Mouse (Mus musculus) cerebellum, adult 18-20 months (tissue): ENCODE measurements around the gene Kat8.
"Not testable (repeated sequence)": the region's sequence is repeated elsewhere in the genome, so short reads cannot be mapped to it uniquely, and the experiment has no call there.

Experiments used
- DNase-seq, 2 experiments: peaks; one replicate each; pipeline ENCODE4 v3.0.0; 2021

Kat8 gene

DNA sequence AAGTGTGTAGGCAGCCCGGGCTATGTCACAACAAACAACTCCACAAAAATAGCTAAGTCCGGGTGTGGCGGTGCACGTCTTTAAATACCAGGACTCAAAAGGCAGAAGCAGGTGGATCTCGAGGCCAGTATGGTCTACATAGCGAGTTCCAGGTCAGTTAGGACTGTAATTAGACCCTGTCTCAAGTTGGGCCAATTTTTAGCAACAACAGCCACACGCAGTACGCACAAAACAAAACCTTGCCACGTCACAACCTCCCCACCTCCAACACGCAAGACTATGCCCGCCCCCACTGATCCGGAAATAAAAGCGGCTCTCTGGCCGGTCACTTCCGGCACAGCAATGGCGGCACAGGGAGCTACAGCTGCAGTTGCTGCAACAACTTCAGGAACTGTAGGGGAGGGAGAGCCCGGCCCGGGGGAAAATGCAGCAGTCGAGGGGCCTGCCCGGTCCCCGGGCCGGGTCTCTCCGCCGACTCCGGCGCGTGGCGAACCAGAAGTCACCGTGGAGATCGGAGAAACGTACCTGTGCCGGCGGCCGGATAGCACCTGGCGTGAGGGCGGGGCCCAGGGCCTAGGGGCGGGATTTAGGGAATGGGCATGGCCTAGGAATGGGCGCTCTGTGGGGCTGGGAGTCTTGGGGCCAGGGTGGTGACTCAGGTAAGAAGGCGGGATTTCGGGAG lies at the start of gene Kat8:
Gene Kat8 (plus strand): TSS at position 327 of the 682 bp plus-strand sequence.
- peak; percentile 86 to 92 for DNase-seq

DNA sequence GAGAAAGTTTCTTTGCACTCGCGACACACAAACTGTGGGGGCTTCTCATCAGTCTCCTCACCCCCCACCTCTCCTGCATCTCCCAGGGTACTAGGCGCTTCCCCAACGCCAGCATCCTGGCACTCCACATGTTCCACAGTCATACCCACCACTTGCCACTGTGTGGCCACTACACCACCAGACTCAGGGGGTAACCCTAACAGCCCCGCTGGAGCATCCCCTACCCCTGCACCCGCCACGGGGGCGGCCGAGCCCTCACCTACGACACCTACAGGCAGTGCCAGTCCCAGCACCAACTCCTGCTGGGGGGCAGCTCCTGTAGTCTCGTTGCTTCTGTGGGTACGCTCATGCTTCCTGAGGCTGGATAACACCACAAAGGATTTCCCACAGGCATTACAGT lies 45.9 kb upstream of the Kat8 start:
- no peak for DNase-seq

- DNase-seq: no peak
Observed at GRCm38 (mm10) chr7:127867641-127868040, 44.7 kb upstream of the Kat8 start.

DNA sequence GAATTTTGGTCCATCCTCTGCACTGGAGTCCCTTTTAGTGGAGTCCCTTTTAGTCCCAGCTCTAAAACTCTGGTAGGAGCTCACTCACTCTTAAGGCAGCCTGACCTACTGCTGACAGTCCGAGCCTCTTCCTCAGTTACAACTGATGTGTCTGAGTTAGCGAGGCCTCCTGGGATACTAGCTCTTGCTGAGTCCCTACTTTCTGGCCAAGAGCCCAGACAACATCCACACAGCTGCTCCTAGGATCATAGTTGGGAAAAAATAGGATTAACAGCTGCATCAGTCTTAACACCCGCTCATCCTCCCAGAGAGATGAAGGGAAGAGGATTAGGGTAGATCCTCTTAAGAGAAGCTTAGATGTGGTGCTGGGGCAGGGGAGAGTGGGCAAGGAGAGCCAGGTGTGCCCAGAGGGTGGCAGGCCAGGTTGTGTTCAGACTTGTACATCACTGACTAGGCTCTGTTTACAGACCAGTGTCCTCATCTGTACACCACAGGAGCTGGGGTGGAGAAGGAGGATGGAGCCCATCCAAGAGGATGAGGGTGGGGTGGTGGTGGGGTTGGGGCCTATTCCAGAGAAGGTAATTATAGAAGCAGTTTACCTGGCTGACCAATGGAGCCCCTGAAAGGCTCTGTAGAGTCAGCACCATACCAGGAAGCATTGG lies 43.0 kb upstream of the Kat8 start:
- DNase-seq: no peak

- DNase-seq: no peak
Observed at GRCm38 (mm10) chr7:127870136-127870821, 42.0 kb upstream of the Kat8 start.

DNA sequence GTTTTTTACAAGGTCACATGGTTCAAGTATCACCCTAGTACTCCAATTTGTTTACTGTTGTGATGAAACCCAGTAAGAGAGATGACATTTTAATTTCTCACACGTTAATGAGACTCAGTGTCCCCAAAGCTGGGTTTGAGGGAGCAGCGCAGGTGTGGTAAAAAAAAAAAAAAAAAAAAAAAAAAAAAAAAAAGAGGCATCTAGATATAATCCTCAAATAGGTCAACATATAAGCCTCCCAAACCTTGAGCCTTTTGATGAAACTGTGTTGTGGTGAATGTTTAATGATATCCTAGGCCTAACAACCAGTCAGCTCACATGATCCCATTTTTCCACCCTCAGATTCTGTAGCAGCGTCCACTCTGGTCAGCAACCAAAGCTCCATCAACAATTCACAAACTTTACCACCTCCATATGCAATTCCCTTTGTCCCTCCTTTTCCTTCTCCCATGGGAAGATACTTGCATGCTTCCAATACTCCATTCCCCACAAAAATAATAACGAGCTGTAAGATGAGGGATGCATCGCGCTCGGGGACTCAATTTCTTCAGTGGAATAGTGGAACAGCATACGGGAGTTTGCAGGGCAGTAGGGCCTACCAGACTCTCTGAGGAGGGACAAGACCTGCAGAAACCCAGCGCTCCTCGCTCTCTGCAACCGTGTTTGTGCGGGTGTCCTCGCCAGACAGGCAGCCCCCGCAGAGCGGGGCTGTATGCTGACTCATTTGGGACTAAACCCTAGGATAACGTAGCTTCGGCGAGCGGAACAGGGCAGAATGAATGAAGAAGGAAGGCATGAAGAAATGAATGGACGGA lies 37.3 kb upstream of the Kat8 start:
- no peak for DNase-seq

GRCm38 (mm10) chr7:127875627-127876001 lies 36.7 kb upstream of the Kat8 start:
- peak; percentile 99 for DNase-seq

GRCm38 (mm10) chr7:127876041-127876466 lies 36.3 kb upstream of the Kat8 start, which contains the start of gene Zfp646:
Zfp646 (plus strand) TSS chr7:127876221.
- DNase-seq: peak in 1 of 2 experiments; percentile 72

GRCm38 (mm10) chr7:127876467-127877348 lies 35.6 kb upstream of the Kat8 start, which contains the start of gene Zfp668:
Zfp668 (minus strand) TSS chr7:127876828.
- DNase-seq: peak; percentile 89 to 91

- DNase-seq: no peak
Observed at GRCm38 (mm10) chr7:127879301-127879700, 33.0 kb upstream of the Kat8 start.

DNA sequence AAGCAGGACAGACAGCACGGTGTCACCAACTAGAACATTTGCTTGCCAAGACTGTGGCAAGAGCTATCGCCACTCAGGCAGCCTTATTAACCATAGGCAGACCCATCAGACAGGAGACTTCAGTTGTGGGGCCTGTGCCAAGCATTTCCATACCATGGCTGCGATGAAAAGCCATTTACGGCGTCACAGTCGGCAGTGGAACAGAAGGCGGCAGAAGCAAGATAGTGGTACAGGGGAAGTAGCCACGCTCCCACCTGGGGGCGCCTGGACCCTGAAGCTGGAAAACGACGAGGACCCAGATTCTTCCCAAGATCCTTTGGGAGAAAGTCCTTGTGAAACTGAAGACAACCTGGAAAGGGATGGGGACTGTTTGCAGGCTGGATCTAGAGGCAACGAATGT lies 31.9 kb upstream of the Kat8 start:
- no peak for DNase-seq

DNA sequence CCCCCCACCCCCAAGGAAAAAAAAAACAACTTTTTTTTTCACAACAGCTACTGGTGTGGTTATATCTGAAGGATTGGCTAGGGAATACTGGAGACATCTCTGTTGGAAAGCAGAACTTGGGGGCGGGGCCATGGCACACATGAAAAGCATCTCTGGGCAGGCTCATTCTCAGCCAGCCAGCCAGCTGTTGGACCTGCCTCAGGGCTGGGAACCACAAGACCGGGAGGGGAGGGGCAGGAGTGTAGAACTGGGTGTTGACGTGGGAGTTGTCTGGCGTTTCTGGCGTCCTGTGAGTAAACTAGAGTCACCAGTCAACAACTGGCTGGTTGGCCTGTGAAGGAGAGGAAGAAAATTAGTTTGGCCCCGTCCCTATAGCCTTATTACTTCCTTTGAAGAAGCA lies 26.4 kb upstream of the Kat8 start:
- peak in 1 of 2 experiments; percentile 30 for DNase-seq

DNA sequence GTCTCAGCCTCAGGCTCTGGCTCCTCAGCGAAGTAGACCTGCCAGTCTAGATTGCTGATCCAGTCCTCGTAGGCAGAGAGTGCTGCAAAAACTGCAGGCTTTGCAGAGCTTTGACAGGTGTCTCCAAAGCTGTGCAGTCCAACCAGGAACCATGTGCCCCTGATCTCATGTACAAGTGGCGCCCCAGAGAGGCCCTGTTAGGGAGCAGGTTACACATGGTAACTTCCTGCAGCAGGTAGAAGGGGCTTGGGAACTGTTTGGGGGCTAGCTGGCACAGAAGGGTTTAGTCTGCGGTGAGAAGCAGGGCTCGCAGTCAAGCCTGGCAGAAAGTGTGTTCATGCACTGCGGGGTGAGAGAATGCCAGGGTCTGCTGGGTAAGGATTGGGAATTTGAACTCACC lies 25.8 kb upstream of the Kat8 start:
- no peak for DNase-seq

- DNase-seq: no peak
Observed at GRCm38 (mm10) chr7:127887191-127887590, 25.1 kb upstream of the Kat8 start.

DNA sequence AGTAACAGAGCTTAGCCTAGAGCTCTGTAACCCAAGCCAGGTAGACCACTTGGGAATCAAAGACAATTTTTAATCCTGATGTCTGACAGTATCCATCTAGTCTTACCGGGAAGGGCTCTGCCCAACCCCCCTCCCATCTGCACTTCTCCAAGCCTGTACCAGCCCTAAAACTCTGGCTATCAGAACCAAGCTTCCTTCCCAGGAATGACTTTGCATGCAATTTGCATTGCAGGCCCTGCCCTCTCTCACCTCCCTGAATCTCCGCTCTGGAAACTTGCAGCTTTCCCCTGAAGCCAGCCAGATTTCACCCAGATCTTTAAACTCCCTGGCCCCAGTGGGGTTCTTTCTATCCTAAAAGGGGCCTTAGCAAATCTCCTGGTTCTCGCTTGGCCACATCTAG lies 24.5 kb upstream of the Kat8 start:
- no peak for DNase-seq

GRCm38 (mm10) chr7:127888821-127889220 lies 23.5 kb upstream of the Kat8 start:
- no peak for DNase-seq

GRCm38 (mm10) chr7:127890798-127891197 lies 21.5 kb upstream of the Kat8 start, which contains the start of gene Prss53:
Prss53 (minus strand) TSS chr7:127890970.
- DNase-seq: no peak

DNA sequence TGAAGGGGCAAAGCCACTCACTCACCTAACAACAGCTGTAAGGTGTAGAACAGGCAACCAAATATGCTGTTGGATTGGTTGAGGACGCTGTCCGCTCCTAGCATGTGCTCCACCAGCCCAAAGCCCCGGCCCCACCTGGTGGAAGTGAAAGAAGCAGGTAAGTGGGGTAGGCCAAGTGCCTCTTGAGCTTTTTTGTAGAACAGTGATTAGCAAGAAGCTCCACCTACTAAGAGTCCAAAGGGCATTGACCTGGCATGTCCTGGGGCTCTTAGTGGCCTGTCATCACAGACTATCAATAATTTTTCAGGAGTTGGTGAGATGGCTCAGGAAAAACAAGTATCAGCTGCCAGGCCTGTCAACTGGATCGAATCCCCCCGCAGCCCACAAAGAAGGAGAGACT lies 17.8 kb upstream of the Kat8 start:
- DNase-seq: no peak

- peak; percentile 96 to 97 for DNase-seq
Observed at GRCm38 (mm10) chr7:127895442-127895841, 16.9 kb upstream of the Kat8 start, which contains the start of the genes Gm21974 and Vkorc1. Gm21974 (minus strand) TSS chr7:127895454. Vkorc1 (minus strand) TSS chr7:127895617.

DNA sequence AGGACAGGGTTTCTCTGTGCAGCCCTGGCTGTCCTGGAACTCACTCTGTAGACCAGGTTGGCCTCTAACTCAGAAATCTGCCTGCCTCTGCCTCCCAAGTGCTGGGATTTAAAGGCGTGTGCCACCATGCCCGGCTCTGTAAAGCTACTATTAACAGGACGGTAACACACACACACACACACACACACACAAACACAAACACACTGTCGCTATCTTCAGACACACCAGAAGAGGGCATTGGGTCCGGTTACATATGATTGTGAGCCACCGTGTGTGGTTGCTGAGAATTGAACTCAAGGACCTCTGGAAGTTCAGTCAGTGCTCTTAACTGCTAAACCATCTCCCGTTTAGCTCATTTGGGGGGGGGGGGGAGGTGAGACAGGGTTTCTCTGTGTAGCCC lies 16.4 kb upstream of the Kat8 start:
- not testable (repeated sequence) for DNase-seq

DNA sequence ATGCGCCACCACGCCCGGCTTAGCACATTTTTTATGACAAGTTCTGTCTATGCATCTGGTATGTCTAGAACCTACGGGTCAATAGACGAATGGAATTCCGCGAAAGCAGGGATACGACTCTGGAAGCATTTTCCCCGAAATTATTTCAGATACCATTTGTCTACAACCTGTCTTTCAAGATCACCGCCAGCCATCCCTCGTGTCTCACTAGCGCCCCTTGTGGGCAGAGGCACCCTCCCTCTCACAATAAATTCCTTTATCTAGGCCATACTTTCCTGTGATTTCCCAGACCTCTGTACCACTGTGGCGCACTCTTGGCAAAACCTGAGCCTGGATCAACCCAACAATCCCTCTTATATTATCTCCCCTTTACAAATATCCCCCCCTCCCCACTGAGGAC lies 15.9 kb upstream of the Kat8 start:
- DNase-seq: peak; percentile 74 to 76

DNA sequence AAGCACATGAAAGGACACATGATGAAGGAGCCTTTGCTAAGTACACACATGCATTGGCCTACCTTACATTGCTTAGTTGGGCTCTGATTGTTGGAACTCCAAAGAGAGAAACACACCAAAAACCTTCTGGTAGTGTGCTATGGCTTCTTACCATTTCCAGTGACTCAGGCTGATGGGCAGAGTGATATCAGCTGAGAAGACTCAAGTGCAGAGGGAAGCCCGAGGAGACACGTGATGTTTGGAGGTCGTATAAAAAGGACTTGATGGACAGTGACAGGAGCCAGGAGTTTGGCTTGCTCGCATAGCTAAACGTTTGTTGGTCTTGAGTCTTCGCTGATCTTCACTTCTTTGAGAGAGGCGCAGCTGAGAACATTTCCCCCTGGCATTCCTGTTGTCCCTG lies 14.8 kb upstream of the Kat8 start:
- no peak for DNase-seq
